In the genomic region with DNA sequence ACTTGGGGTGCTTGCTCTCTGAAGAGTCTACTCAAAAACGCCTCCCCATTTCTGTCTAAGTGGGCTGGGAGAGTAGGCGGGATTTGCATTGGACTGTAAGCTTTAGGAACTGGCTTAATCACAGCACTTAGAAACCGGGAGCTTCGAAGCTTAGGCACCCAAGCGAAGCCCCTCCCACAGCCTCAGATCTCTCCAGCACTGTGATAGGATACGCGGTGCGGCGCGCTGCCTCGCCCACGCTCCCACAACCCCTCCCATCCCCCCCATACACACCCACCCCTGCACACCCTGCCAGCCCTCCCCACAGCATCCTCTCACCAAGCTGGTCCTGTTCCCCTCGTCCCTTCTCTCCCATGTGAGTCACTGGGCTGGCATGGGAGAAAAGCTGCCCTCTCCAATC, we compare ENCODE assay signal across 8 mouse cellular contexts. TPM values are rescaled to one million over a fixed set of nuclear protein-coding genes. Genes with fewer than 3 reads are reported as not detected.
DNase-seq lines count a peak whose midpoint lies in the region; ATAC-seq lines count a peak whose summit lies in the region.

No protein-coding gene starts in this region.

- H3K27ac ChIP-seq in lung, embryonic 15.5 days: no peak overlapping the region
- H3K27ac ChIP-seq in limb, embryonic 13.5 days: no peak overlapping the region

- 0 out of 2 replicates have a peak overlapping the region, but pooled peaks have one; percentile 13 for H3K4me3 ChIP-seq in lung, embryonic 15.5 days
- H3K4me3 ChIP-seq in limb, embryonic 13.5 days: no peak overlapping the region

- intact Hi-C loops in heart, postnatal 25 days (cut with DNase I): no loop called here

- no peaks in the 10 kb centered on the region for H3K9me3 ChIP-seq in lung, embryonic 15.5 days
- no peaks in the 10 kb centered on the region for H3K9me3 ChIP-seq in limb, embryonic 13.5 days

- no peak for DNase-seq in frontal cortex, postnatal 25 days (ENCODE audit: low spot score in 2 of 2)
- DNase-seq in lung, postnatal 14 days: no peak
- peak; percentile 64 for DNase-seq in thymus, postnatal 14 days
- no peak for DNase-seq in spleen, postnatal 4 days (ENCODE audit: low spot score in 2 of 2)
- no peak for DNase-seq in heart, postnatal 25 days (ENCODE audit: low spot score)

- no peaks in the 10 kb centered on the region for H3K36me3 ChIP-seq in lung, embryonic 15.5 days
- peaks cover 43% of the 10 kb centered on the region for H3K36me3 ChIP-seq in limb, embryonic 13.5 days

- H3K27me3 ChIP-seq in lung, embryonic 15.5 days: no peaks in the 10 kb centered on the region
- no peaks in the 10 kb centered on the region for H3K27me3 ChIP-seq in limb, embryonic 13.5 days

- peak; percentile 67 for ATAC-seq in frontal cortex, adult (ENCODE audit: low TSS enrichment)
- ATAC-seq in lung, embryonic 15.5 days (ENCODE audit: borderline replicate concordance, extremely low read depth, low FRiP score, low TSS enrichment): peak; percentile 29; the same call in 1 of the 2 replicates
- ATAC-seq in limb, embryonic 13.5 days (ENCODE audit: low FRiP score, low read depth): no peak

- peak overlapping the region; percentile 42 for H3K4me2 ChIP-seq in lung, embryonic 15.5 days
- H3K4me2 ChIP-seq in limb, embryonic 13.5 days (replicated peaks): peak overlapping the region; percentile 36; the same call in 1 of the 2 replicates

- WGBS in lung, embryonic 15.5 days: 15% methylated on average over 13 of the region's 13 CpGs
- WGBS in limb, embryonic 13.5 days: 22% methylated on average over 11 of the region's 13 CpGs

- H3K9ac ChIP-seq in lung, embryonic 15.5 days: no peak overlapping the region
- H3K9ac ChIP-seq in limb, embryonic 13.5 days: no peak overlapping the region

- H3K4me1 ChIP-seq in lung, embryonic 15.5 days: peaks cover 5% of the 10 kb centered on the region; the same call in 1 of the 2 replicates
- H3K4me1 ChIP-seq in limb, embryonic 13.5 days: no peaks in the 10 kb centered on the region

RNA-seq across cellular contexts. Expression of a gene that starts 48.3 kb away (rescaled TPM):
- 20.8 and 21.7 TPM in 2 replicates for polyA plus RNA-seq in lung, embryonic 15.5 days (2015; fragmentation: Nextera tagmentation; extraction: Ambion mirVana)
- polyA plus RNA-seq in limb, embryonic 13.5 days (2015; fragmentation: Nextera tagmentation; extraction: Ambion mirVana): 19.4 and 21.9 TPM in 2 replicates
- 10 to 100 TPM; 18.2 to 20.6 TPM for total RNA-seq in heart, postnatal 25 days (2021)
